Mouse (Mus musculus) small intestine, adult 2 months (tissue): ENCODE results near the gene Ier5l.

ENCODE experiments used
- CTCF ChIP-seq: fragments of 200-500 bp; IDR thresholded peaks from 2 replicates; pipeline ENCODE4 v1.5.1; 2012; ENCODE audit warnings: low read depth, mild to moderate bottlenecking, control low read depth, inconsistent platforms, low read length, moderate library complexity, mixed read lengths; ENCODE audit not compliant: insufficient replicate concordance, insufficient read length; ENCODE audit errors: extremely low read depth
- POLR2A ChIP-seq: fragments of 200-500 bp; IDR thresholded peaks from 2 replicates; pipeline ENCODE4 v1.6.1; 2012; ENCODE audit warnings: low read depth, mild to moderate bottlenecking, control low read depth, inconsistent platforms, low read length, moderate library complexity

DNA sequence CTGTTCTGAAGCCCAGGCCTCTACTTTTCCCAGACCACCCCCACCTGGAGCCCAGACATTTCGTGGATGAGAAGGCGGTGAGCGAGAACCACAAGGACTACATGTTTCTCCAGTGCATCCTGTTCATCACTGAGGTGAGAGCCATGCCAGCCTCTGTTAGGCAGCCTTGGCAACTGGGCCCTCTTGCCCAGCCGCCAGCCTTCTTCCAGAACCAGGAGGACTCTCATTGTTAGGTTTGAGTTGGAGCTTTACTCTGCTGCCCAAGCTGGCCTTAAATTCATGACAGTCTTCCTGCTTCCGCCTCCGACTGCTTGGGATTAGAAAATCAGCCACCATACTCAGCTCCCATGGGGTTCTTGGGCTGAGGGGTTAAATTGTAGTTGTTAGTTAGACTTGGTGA is 34.4 kb downstream of the Ier5l start:
- TF ChIP-seq CTCF (no peak), POLR2A (no peak)
